Mouse (Mus musculus): ENCODE results near the gene Rhbdd3. TPM values are rescaled to one million over a fixed set of nuclear protein-coding genes. Genes with fewer than 3 reads are reported as not detected.
A peak's percentile ranks its signal among the peaks of the same experiment; 100 is the strongest.

The Rhbdd3 gene
- total and polyA plus RNA-seq, 3 experiments = 35.9 to 55.7 TPM; not detected in 1

- Histone ChIP-seq H3K36me3 (ENCODE audit: control insufficient read depth in 1 of 2, insufficient read depth in 2 of 2, low read length in 2 of 2) (peaks cover 10 to 53% of the 10 kb centered on the region in 2 experiments), H3K4me1 (ENCODE audit: control insufficient read depth in 1 of 2, insufficient read depth in 2 of 2, low read length in 2 of 2) (peaks cover 21 to 40% of the 10 kb centered on the region in 2 experiments), H3K27ac (ENCODE audit: control insufficient read depth, low read depth, low read length) (peak overlapping the region; percentile 97), H3K9me3 (replicated peaks; ENCODE audit: insufficient read depth, low read length) (no peaks in the 10 kb centered on the region), H3K79me2 (ENCODE audit: control insufficient read depth, insufficient read depth, low read length, poor library complexity) (peaks cover 67% of the 10 kb centered on the region), H3K27me3 (ENCODE audit: control insufficient read depth in 1 of 2, insufficient read depth in 2 of 2, low read length in 2 of 2) (no peaks in the 10 kb centered on the region), H3K9ac (ENCODE audit: control insufficient read depth, low read depth, low read length, poor library complexity, severe bottlenecking) (peak overlapping the region; percentile 99), H3K4me3 (ENCODE audit: control insufficient read depth in 1 of 2, insufficient read depth in 1 of 2, low read depth in 2 of 2, low read length in 2 of 2) (peak overlapping the region; percentile 90 to 94)
- peak; percentile 97 for DNase-seq (ENCODE audit: low read depth, low spot score)
- TF ChIP-seq GABPA (IDR thresholded peaks at IDR 0.05; ENCODE audit: low read depth, low read length) (no peak), E2F4 (IDR thresholded peaks at IDR 0.05; ENCODE audit: borderline replicate concordance, low read depth, low read length) (peak; percentile 66; the same call in 1 of the 2 replicates), MAX (IDR thresholded peaks at IDR 0.05; ENCODE audit: low read length) (peak; percentile 85), NRF1 (IDR thresholded peaks at IDR 0.05; ENCODE audit: insufficient read depth, low read depth, low read length, poor library complexity, severe bottlenecking) (no peak), USF2 (IDR thresholded peaks at IDR 0.05; ENCODE audit: borderline replicate concordance in 1 of 2, insufficient read depth in 1 of 2, low read depth in 1 of 2, low read length in 2 of 2) (no peak), POLR2AphosphoS2 (IDR thresholded peaks at IDR 0.05; ENCODE audit: low read length) (peak; percentile 99), TBP (IDR thresholded peaks at IDR 0.05; ENCODE audit: low read depth, low read length) (peak; percentile 89), TAL1 (IDR thresholded peaks at IDR 0.05; ENCODE audit: low read length) (no peak), CHD2 (IDR thresholded peaks at IDR 0.05; ENCODE audit: low read length) (peak; percentile 7; the same call in 1 of the 2 replicates), MYB (IDR thresholded peaks at IDR 0.05; ENCODE audit: low read depth, low read length) (no peak; the same call in 1 of the 2 replicates), EP300 (IDR thresholded peaks at IDR 0.05; ENCODE audit: low read depth in 1 of 2, low read length in 2 of 2) (no peak), MEF2A (IDR thresholded peaks at IDR 0.05; ENCODE audit: extremely low read depth, insufficient replicate concordance, low read depth, low read length, poor library complexity, severe bottlenecking) (no peak), SMC3 (IDR thresholded peaks at IDR 0.05; ENCODE audit: low read depth, low read length) (no peak), TCF12 (IDR thresholded peaks at IDR 0.05; ENCODE audit: low read depth, low read length) (peak; percentile 66), HCFC1 (IDR thresholded peaks at IDR 0.05; ENCODE audit: low read depth, low read length) (peak; percentile 56), NELFE (IDR thresholded peaks at IDR 0.05; ENCODE audit: low read depth, low read length) (peak; percentile 98), MAZ (IDR thresholded peaks at IDR 0.05; ENCODE audit: low read depth, low read length) (peak; percentile 88), BHLHE40 (IDR thresholded peaks at IDR 0.05; ENCODE audit: borderline replicate concordance, low read depth, low read length) (no peak), POLR2AphosphoS5 (IDR thresholded peaks at IDR 0.05; ENCODE audit: borderline replicate concordance, low read depth, low read length) (peak; percentile 85; the same call in 1 of the 2 replicates), MXI1 (IDR thresholded peaks at IDR 0.05; ENCODE audit: low read depth, low read length) (peak; percentile 95), KAT2A (conservative IDR thresholded peaks at IDR 0.05; ENCODE audit: low read depth, low read length) (no peak; the same call in 1 of the 2 replicates), POLR2A (IDR thresholded peaks at IDR 0.05; ENCODE audit: control insufficient read depth in 1 of 2, insufficient read depth in 1 of 2, low read depth in 1 of 2, low read length in 2 of 2, poor library complexity in 1 of 2) (peak; percentile 92 to 97), ZMIZ1 (IDR thresholded peaks at IDR 0.05; ENCODE audit: low read depth, low read length) (peak; percentile 93), USF1 (IDR thresholded peaks at IDR 0.05; ENCODE audit: low read depth, low read length) (no peak), RCOR1 (IDR thresholded peaks at IDR 0.05; ENCODE audit: low read depth, low read length) (no peak), UBTF (IDR thresholded peaks at IDR 0.05; ENCODE audit: borderline replicate concordance, insufficient read depth, low read depth, low read length) (no peak), MYC (IDR thresholded peaks at IDR 0.05; ENCODE audit: low read depth, low read length) (peak; percentile 88), ZKSCAN1 (IDR thresholded peaks at IDR 0.05; ENCODE audit: low read depth, low read length) (no peak), GATA1 (IDR thresholded peaks at IDR 0.05; ENCODE audit: low read depth, low read length) (no peak), SIN3A (IDR thresholded peaks at IDR 0.05; ENCODE audit: low read length) (peak; percentile 55; the same call in 1 of the 2 replicates)
Observed at GRCm38 (mm10) chr11:5099576-5100183, 954 bp downstream of the Rhbdd3 start.
